Mouse (Mus musculus) olfactory bulb, adult 2 months (tissue): ENCODE data around the gene Grm3.

ENCODE experiments used
- CTCF ChIP-seq: fragments of 200-500 bp; IDR thresholded peaks from 2 replicates; pipeline ENCODE4 v1.5.1; 2012; ENCODE audit warnings: low read depth, mild to moderate bottlenecking, low read length, moderate library complexity; ENCODE audit not compliant: insufficient read depth
- POLR2A ChIP-seq: fragments of 200-500 bp; IDR thresholded peaks from 2 replicates; pipeline ENCODE4 v1.6.1; 2012; ENCODE audit warnings: mild to moderate bottlenecking, low read depth, low read length, moderate library complexity; ENCODE audit not compliant: insufficient read depth

DNA sequence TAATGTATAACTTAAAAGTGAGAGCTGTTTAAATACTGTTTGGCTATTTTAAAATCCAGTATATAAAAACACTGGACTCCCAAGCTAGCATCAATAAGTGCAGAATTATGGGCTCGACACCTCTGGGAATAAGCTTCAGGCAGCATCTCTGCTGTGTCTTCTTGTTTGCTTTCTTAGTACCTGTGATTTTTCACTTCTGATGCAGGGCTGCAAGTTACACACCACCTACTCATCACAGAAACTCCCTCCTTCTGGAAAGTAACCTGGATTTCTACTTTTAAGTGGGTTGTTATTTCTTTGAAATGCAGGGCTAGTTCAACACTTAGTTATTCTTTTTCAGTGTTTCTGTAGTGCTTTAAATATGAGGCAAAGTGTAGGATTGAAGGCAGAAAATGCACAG is 32.6 kb downstream of the Grm3 start:
- TF ChIP-seq CTCF (no peak), POLR2A (no peak)
